Mouse (Mus musculus) right cerebral cortex, postnatal 4 days (tissue): ENCODE results near the gene Bcas3.

ENCODE experiments used
- DNase-seq: peaks from one replicate; pipeline ENCODE4 v3.0.0-alpha.2; 2022

Bcas3 gene

DNA sequence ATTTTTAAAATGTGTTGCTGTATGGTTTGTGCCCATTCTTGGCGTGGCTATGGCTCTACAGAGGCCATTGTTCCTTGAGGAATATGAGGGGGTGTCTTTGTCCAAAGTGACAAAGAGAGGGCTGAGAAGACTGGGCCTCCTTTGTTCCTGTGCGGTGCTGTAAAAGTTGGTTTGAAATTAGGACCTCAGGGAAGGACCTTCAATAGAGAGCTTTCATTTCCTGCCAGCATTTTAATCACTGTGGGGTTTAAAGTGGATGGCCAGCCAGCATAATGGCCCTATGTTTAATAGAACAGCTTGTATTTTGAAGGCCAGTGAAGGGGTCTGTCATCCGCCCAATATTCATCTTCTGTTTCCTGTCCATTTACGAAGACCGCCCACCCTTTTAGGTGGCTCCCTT lies 325.7 kb downstream of the Bcas3 start:
- no peak for DNase-seq

GRCm38 (mm10) chr11:85681580-85682419 lies 328.8 kb downstream of the Bcas3 start:
- no peak for DNase-seq

GRCm38 (mm10) chr11:85684981-85685380 lies 332.0 kb downstream of the Bcas3 start:
- DNase-seq, result no peak

GRCm38 (mm10) chr11:85687816-85688439 lies 335.0 kb downstream of the Bcas3 start:
- no peak for DNase-seq

- no peak for DNase-seq
Observed at GRCm38 (mm10) chr11:85688440-85688838, 335.5 kb downstream of the Bcas3 start.

DNA sequence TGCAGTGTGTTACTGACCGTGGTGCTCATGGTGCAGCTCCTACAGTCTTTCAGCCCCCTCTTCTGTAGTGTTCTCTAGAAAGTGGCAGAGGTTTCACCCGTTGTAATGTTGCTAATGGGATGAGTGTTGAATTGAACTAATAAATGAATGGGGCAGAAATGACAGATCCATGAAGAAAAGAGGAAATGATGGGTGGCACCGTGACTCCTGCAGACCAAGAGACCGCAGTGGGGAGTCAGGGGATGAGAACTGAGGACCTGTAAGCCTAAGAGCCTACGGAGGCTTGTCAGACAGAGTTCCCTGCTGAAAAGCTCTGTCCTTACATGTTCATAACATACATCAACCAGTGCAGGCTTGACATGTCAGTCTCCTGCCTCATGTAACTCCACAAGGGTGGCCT lies 336.3 kb downstream of the Bcas3 start:
- DNase-seq, result no peak

DNA sequence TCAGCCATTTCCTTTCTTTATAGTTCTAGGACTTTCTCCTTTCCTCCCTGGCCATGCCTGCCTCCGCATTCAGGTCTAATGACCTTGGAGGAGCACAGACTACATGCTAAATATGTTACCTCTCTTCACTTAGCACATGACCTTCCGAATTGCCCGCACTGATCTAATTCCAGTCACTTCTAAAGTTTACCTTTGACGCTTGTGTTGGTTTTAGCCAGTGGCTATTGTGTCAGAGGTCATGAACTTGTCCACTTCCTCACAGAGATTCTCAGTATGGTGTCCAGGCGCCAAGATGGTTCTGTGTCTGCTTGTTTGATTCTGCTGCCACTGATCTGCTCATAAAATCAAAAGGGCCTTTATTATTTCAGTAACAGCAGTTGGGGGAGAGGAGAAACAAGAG lies 338.3 kb downstream of the Bcas3 start:
- DNase-seq, result no peak

DNA sequence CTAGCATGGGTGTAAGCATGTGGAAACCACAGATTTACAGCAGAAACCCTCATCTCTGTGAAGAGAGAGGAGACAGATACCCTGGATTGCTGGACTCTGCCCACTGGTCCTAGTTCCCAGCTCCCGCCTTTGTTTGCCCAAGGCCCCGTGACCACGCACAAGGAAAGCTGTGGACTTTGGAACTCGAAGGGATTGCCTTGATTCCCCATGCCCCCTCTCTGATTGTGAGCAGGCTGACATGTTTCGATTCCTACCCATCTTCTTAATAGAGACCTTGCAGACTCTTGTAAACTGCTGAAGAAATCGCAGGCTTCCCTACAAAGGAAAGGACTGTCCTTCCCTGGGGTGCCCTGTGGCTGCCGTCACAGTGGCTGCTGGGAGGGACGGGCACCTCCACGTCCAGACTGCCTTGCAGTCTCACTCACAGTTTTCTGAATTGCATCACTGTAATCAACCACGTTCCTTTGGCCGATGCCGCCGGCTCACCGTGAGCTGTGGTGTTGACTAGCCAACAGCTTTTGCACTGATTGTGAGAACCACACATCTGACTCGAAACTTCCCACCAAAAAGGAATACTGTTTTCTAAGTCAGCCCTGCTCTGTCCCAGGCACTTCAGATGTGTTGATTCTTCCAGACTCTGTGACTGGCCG lies 342.8 kb downstream of the Bcas3 start:
- DNase-seq, result no peak

GRCm38 (mm10) chr11:85696491-85697398 lies 343.8 kb downstream of the Bcas3 start:
- no peak for DNase-seq

- DNase-seq, result no peak
Observed at GRCm38 (mm10) chr11:85697468-85697867, 344.5 kb downstream of the Bcas3 start.

DNA sequence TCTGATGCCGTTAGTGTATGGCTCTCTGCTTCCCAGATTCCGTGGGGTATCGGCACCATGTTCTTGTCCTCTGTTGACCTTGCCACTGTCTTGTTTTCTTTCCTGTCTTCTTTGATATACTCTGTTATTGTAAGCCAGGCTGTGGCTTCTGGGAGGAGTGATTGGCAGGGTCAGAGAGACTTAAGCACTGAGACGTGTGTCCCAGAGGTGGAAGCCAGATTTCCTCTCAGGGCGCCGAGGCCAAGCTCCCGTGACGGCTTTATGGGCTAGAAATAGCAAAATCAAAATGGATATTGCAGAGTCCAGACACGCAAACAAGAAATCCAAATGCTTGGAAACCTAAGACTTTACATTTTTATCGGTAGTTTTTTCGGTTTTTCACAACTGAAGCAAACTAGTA lies 345.3 kb downstream of the Bcas3 start:
- DNase-seq, result no peak

DNA sequence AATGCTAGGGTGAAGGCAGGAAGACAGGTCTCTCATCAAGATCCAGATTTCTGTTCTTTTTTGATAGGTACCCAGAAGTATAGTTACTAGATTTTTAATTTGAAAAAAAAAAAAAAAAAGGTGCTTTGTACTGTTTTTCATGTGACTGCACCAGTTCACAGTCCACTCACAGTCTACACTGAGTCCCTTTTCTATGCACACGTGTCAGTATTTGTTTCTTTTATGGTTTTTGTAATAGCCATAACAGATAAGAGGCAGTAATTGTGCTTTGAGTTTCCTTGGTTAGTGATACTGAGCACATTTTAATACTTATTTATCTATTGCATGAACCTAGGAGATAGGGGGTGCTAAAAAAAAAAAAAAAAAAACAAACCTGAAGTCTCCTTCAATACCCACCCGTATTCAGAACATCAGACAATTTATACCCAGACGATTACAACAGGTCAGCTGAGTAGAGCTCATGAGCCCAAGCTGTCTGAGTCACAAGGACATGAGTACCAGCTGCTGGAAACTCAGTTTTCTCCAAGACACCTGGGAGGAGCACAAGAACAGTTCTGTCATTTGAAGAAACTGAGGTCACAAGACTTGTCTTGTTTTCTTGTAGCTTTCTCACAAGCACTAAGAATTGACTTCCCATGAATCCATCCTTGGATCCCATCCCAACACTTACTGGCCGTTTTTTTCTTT lies 351.2 kb downstream of the Bcas3 start:
- DNase-seq, result no peak

DNA sequence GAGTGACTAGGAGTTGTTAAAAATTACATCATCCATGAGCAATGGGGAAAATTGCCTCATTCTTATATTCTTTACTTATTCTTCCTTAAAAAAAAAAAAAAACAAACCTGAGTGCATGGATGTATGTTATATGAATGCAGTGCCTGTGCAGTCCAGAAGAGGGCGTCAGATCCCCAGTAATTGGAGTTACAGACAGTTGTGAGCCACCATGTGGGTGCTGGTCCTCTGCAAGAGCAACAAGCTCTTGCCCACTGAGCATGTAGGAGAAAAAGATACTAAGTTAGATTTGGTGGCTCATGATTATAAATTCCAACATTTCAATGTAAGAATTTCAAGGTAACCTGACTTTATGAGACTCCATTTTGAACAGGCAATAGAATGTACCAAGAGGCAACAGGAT lies 353.7 kb downstream of the Bcas3 start:
- no peak for DNase-seq

DNA sequence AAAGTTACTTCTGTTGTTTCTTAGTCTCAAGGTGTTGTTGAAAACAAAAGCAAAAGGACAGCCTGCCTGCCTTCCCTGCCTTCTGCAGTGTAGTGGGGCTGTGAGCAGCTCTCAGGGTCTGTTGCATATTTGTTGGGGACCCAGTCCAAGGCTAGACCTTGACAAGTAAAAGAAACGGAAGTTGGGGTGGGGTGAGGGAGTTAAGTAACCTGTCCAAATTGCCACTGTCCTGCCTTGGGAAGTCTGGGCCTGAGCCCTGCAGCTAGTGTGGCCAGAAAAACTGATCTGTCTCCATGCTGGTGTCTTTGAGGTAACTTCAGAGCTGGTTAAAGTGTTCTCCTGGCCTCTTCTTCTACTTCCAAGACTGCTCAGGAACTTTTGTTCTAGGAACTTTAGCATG lies 354.5 kb downstream of the Bcas3 start:
- DNase-seq, result no peak

GRCm38 (mm10) chr11:85709147-85709546 lies 356.2 kb downstream of the Bcas3 start:
- DNase-seq, result no peak

DNA sequence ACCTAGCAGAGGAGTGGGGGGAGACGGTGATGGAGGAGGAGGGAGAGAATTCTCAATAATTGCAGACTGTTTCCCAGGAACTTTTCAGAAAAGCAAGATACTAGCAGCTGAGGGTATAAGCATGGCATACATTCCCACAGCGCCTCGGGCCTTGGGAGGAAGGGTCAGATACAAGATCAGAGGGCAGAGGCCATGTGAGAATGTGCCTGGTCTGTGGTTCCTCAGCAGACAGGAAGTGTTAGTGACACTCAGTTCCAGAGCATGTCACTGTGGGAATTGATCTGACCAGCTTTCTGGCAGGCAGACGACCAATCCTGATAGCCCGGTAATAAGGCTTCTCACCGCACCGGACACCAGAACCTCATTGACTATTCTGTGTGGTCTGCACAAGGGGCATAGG lies 357.2 kb downstream of the Bcas3 start:
- DNase-seq, result no peak

GRCm38 (mm10) chr11:85712026-85712804 lies 359.2 kb downstream of the Bcas3 start:
- DNase-seq, result no peak

DNA sequence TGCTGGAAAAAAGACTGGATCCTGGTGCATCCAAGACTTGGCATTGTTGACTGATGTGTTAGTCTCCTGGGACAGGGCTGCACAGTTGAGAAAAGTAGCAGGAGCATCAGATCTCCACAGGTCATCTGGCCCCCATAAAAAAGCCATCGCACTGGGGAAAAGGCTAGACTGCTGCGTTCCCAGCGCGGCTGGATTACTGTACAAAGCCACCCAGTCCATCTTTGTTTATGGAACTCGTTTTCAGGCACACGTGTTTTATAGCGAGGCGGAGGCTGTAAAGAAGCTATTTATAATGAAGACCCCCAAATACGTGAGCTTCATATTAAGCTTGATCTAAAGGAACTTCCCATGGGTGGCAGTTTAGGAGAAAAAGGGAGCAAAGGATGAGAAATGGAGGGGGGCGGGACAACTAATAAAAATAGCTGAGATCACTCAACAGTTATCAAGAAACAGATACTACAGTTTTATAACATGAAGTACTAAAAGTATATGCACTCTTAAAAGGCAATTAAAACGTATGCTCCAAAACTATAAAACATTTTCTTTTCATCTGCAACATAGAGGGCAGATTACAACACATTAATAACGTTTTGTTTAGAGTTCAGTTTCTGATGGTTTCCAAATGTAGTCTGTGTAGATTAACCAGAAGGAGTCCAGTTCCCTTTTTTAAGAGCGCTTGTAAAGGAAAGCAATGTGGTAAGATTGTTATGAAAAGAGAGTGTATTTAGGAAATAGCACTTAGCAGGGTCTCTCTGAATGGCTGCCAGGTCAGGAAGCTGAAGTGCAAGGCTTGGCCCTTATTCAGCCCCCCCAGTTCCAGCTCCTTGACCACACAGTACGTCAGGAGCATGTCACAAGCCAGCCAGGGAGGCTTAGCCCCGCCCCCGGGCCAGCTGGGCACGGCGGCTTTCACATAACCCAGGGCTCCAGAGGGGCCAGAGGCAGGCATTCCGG lies 360.2 kb downstream of the Bcas3 start:
- no peak for DNase-seq

DNA sequence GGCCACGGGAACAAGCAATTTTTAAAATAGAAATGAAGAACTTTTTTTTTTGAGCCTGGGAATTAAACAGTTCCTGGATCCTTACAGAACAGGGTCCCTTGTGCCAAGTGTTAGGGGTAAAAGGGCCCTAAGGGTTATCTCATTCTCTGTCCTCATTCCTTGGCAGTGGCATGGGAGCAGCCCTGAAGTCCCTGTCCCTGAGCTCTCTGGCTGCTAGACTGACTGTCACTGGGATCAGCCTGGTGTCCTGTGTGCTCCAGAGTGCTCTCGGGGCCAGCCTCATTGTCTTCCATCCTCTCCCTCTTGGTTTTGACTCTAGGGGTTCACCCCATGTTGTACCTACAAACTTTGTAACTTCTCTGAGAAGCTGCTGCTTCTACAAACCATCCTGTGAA lies 360.8 kb downstream of the Bcas3 start:
- no peak for DNase-seq

GRCm38 (mm10) chr11:85714312-85714931 lies 361.5 kb downstream of the Bcas3 start:
- no peak for DNase-seq
